Mouse (Mus musculus) lung, postnatal 14 days (tissue): ENCODE measurements at regions not wholly inside any gene's neighbourhood (a gene's known extent, or its start where the extent isn't known, plus 50 kb on each side); places are given as distances from the start of the nearest gene placed in this dataset.

Source experiments
- DNase-seq: peaks from one replicate; pipeline ENCODE4 v3.0.0; 2021

GRCm38 (mm10) chr10:99959279-99959678, 56.2 kb upstream of the Kitl start:
- no peak for DNase-seq

- DNase-seq: no peak
Observed at GRCm38 (mm10) chr10:99952486-99952885, 62.9 kb upstream of the Kitl start.

- no peak for DNase-seq
Observed at GRCm38 (mm10) chr10:99951718-99952117, 63.7 kb upstream of the Kitl start.

GRCm38 (mm10) chr10:99951316-99951715, 64.1 kb upstream of the Kitl start:
- DNase-seq: no peak

- no peak for DNase-seq
Observed at GRCm38 (mm10) chr10:99948740-99949139, 66.7 kb upstream of the Kitl start.

GRCm38 (mm10) chr10:99945418-99945817, 70.0 kb upstream of the Kitl start:
- DNase-seq: no peak

- peak; percentile 35 for DNase-seq
Observed at GRCm38 (mm10) chr10:99941665-99942064, 73.8 kb upstream of the Kitl start.

GRCm38 (mm10) chr10:99938901-99939300, 76.5 kb upstream of the Kitl start:
- DNase-seq: no peak

GRCm38 (mm10) chr10:99937921-99938618, 77.4 kb upstream of the Kitl start:
- DNase-seq: no peak

- DNase-seq: no peak
Observed at GRCm38 (mm10) chr10:99929191-99929590, 86.2 kb upstream of the Kitl start.

GRCm38 (mm10) chr10:99927913-99928312, 87.5 kb upstream of the Kitl start:
- no peak for DNase-seq

GRCm38 (mm10) chr10:99926327-99926954, 89.0 kb upstream of the Kitl start:
- DNase-seq: no peak

- DNase-seq: no peak
Observed at GRCm38 (mm10) chr10:99924541-99924940, 90.9 kb upstream of the Kitl start.

- DNase-seq: no peak
Observed at GRCm38 (mm10) chr10:99919925-99920324, 95.5 kb upstream of the Kitl start.

GRCm38 (mm10) chr10:99918567-99919320, 96.7 kb upstream of the Kitl start:
- no peak for DNase-seq

GRCm38 (mm10) chr10:99913846-99914187, 101.6 kb upstream of the Kitl start:
- no peak for DNase-seq

- peak; percentile 19 for DNase-seq
Observed at GRCm38 (mm10) chr10:99913001-99913845, 102.2 kb upstream of the Kitl start.

GRCm38 (mm10) chr10:99910011-99910723, 105.3 kb upstream of the Kitl start:
- DNase-seq: no peak

GRCm38 (mm10) chr10:99908044-99908443, 107.4 kb upstream of the Kitl start:
- no peak for DNase-seq

- DNase-seq: no peak
Observed at GRCm38 (mm10) chr10:99906778-99907435, 108.5 kb upstream of the Kitl start.

GRCm38 (mm10) chr10:99902280-99903231, 112.9 kb upstream of the Kitl start:
- no peak for DNase-seq
